Mouse (Mus musculus) erythroblast, embryonic 14.5 days (primary cell): ENCODE data around the gene C130079G13Rik.

ENCODE experiments used
- GATA1 ChIP-seq: IDR thresholded peaks from 2 replicates; pipeline ENCODE4 v1.6.1; 2012; ENCODE audit warnings: low read length, inconsistent platforms, mixed read lengths
- TAL1 ChIP-seq: IDR thresholded peaks from 3 replicates; pipeline ENCODE4 v1.6.1; 2012; ENCODE audit warnings: low read length, inconsistent platforms, mixed read lengths

- no peak for TF ChIP-seq GATA1
- TF ChIP-seq TAL1: no peak
These were observed 49.6 kb downstream of the C130079G13Rik start for GRCm38 (mm10) chr3:59974591-59974990.
